Mouse (Mus musculus): ENCODE results near the gene Nrf1. TPM values are rescaled to one million over a fixed set of nuclear protein-coding genes. Genes with fewer than 3 reads are reported as not detected.

Gene Nrf1
- polyA plus RNA-seq, 1 experiment from 2014 or later = 64.8 TPM

- DNase-seq (ENCODE audit: low spot score) (no peak), ATAC-seq (replicated peaks; ENCODE audit: low FRiP score) (no peak)
- H3K36me3 ChIP-seq (ENCODE audit: control insufficient read depth, insufficient read depth, low read length) = no peaks in the 10 kb centered on the region
- 66% methylated on average over 4 of the region's 4 CpGs for WGBS
- no peaks in the 10 kb centered on the region for H3K9me3 ChIP-seq (ENCODE audit: control insufficient read depth, low read length)
- peaks cover 5% of the 10 kb centered on the region; the same call in 1 of the 2 replicates for H3K27me3 ChIP-seq (replicated peaks; ENCODE audit: control insufficient read depth, insufficient read depth, low read length)
- no peak overlapping the region for H3K4me3 ChIP-seq (ENCODE audit: low read depth, low read length)
- no peak overlapping the region for H3K27ac ChIP-seq (ENCODE audit: low read depth, low read length)
- H3K9ac ChIP-seq (ENCODE audit: low read depth, low read length) = no peak overlapping the region
- H3K4me2 ChIP-seq = no peak overlapping the region
- H3K4me1 ChIP-seq (replicated peaks; ENCODE audit: control insufficient read depth, insufficient read depth, low read length) = 0 out of 2 replicates have a peak, but pooled peaks cover 4% of the 10 kb centered on the region
These were observed 112.6 kb downstream of the Nrf1 start for GRCm38 (mm10) chr6:30160408-30160807.

- Histone ChIP-seq H3K27me3 (replicated peaks; ENCODE audit: control insufficient read depth, insufficient read depth, low read length) (peaks cover 12% of the 10 kb centered on the region), H3K4me1 (replicated peaks; ENCODE audit: control insufficient read depth, insufficient read depth, low read length) (0 out of 2 replicates have a peak, but pooled peaks cover 4% of the 10 kb centered on the region), H3K36me3 (ENCODE audit: control insufficient read depth, insufficient read depth, low read length) (no peaks in the 10 kb centered on the region), H3K9ac (ENCODE audit: low read depth, low read length) (no peak overlapping the region), H3K4me2 (no peak overlapping the region), H3K9me3 (ENCODE audit: control insufficient read depth, low read length) (no peaks in the 10 kb centered on the region), H3K27ac (ENCODE audit: low read depth, low read length) (no peak overlapping the region), H3K4me3 (ENCODE audit: low read depth, low read length) (no peak overlapping the region)
- DNase-seq (ENCODE audit: low spot score) (no peak), ATAC-seq (replicated peaks; ENCODE audit: low FRiP score) (no peak)
- WGBS = 64% methylated on average over 2 of the region's 2 CpGs
These were observed 113.8 kb downstream of the Nrf1 start for GRCm38 (mm10) chr6:30161618-30162017.

GRCm38 (mm10) chr6:30162091-30162490, 114.3 kb downstream of the Nrf1 start:
- Histone ChIP-seq H3K4me2 (no peak overlapping the region), H3K9ac (ENCODE audit: low read depth, low read length) (no peak overlapping the region), H3K27me3 (replicated peaks; ENCODE audit: control insufficient read depth, insufficient read depth, low read length) (peaks cover 17% of the 10 kb centered on the region), H3K27ac (ENCODE audit: low read depth, low read length) (no peak overlapping the region), H3K36me3 (ENCODE audit: control insufficient read depth, insufficient read depth, low read length) (no peaks in the 10 kb centered on the region), H3K4me3 (ENCODE audit: low read depth, low read length) (no peak overlapping the region), H3K9me3 (ENCODE audit: control insufficient read depth, low read length) (no peaks in the 10 kb centered on the region), H3K4me1 (replicated peaks; ENCODE audit: control insufficient read depth, insufficient read depth, low read length) (0 out of 2 replicates have a peak, but pooled peaks cover 4% of the 10 kb centered on the region)
- DNase-seq (ENCODE audit: low spot score) (no peak), ATAC-seq (replicated peaks; ENCODE audit: low FRiP score) (no peak)
- 33% methylated on average over 7 of the region's 7 CpGs for WGBS

GRCm38 (mm10) chr6:30166349-30166748, 118.6 kb downstream of the Nrf1 start:
- 0 out of 2 replicates have a peak, but pooled peaks cover 6% of the 10 kb centered on the region for H3K4me1 ChIP-seq (replicated peaks; ENCODE audit: control insufficient read depth, insufficient read depth, low read length)

GRCm38 (mm10) chr6:30167192-30167591, 119.4 kb downstream of the Nrf1 start:
- Histone ChIP-seq H3K9me3 (ENCODE audit: control insufficient read depth, low read length) (no peaks in the 10 kb centered on the region), H3K9ac (ENCODE audit: low read depth, low read length) (no peak overlapping the region), H3K4me2 (no peak overlapping the region), H3K4me1 (replicated peaks; ENCODE audit: control insufficient read depth, insufficient read depth, low read length) (0 out of 2 replicates have a peak, but pooled peaks cover 3% of the 10 kb centered on the region), H3K4me3 (ENCODE audit: low read depth, low read length) (no peak overlapping the region), H3K36me3 (ENCODE audit: control insufficient read depth, insufficient read depth, low read length) (no peaks in the 10 kb centered on the region), H3K27ac (ENCODE audit: low read depth, low read length) (no peak overlapping the region), H3K27me3 (replicated peaks; ENCODE audit: control insufficient read depth, insufficient read depth, low read length) (peaks cover 68% of the 10 kb centered on the region)
- no peak for ATAC-seq (replicated peaks; ENCODE audit: low FRiP score)
- no peak for DNase-seq (ENCODE audit: low spot score)
- 37% methylated on average over 11 of the region's 11 CpGs for WGBS

More at GRCm38 (mm10) chr6:30166349-30166748, 118.6 kb downstream of the Nrf1 start:
- no peak overlapping the region for H3K4me3 ChIP-seq (ENCODE audit: low read depth, low read length)
- no peaks in the 10 kb centered on the region for H3K36me3 ChIP-seq (ENCODE audit: control insufficient read depth, insufficient read depth, low read length)
- no peak for DNase-seq (ENCODE audit: low spot score)
- no peak overlapping the region for H3K27ac ChIP-seq (ENCODE audit: low read depth, low read length)
- no peak overlapping the region for H3K4me2 ChIP-seq
- WGBS = 38% methylated on average over 3 of the region's 3 CpGs
- no peaks in the 10 kb centered on the region for H3K9me3 ChIP-seq (ENCODE audit: control insufficient read depth, low read length)
- ATAC-seq (replicated peaks; ENCODE audit: low FRiP score) = no peak
- H3K9ac ChIP-seq (ENCODE audit: low read depth, low read length) = no peak overlapping the region
- H3K27me3 ChIP-seq (replicated peaks; ENCODE audit: control insufficient read depth, insufficient read depth, low read length) = peaks cover 60% of the 10 kb centered on the region

GRCm38 (mm10) chr6:30168275-30168674, 120.5 kb downstream of the Nrf1 start:
- H3K9me3 ChIP-seq (ENCODE audit: control insufficient read depth, low read length) = no peaks in the 10 kb centered on the region
- H3K9ac ChIP-seq (ENCODE audit: low read depth, low read length) = no peak overlapping the region
- H3K4me2 ChIP-seq = no peak overlapping the region
- H3K27ac ChIP-seq (ENCODE audit: low read depth, low read length) = no peak overlapping the region
- H3K4me3 ChIP-seq (ENCODE audit: low read depth, low read length) = no peak overlapping the region
- DNase-seq (ENCODE audit: low spot score) (no peak), ATAC-seq (replicated peaks; ENCODE audit: low FRiP score) (no peak)
- peaks cover 7% of the 10 kb centered on the region for H3K4me1 ChIP-seq (replicated peaks; ENCODE audit: control insufficient read depth, insufficient read depth, low read length)
- 82% methylated on average over 3 of the region's 3 CpGs for WGBS
- H3K27me3 ChIP-seq (replicated peaks; ENCODE audit: control insufficient read depth, insufficient read depth, low read length) = peaks cover 74% of the 10 kb centered on the region
- H3K36me3 ChIP-seq (ENCODE audit: control insufficient read depth, insufficient read depth, low read length) = no peaks in the 10 kb centered on the region

- WGBS = 79% methylated on average over 12 of the region's 12 CpGs
- no peak for DNase-seq (ENCODE audit: low spot score)
These were observed 121.4 kb downstream of the Nrf1 start for GRCm38 (mm10) chr6:30169148-30169547.

GRCm38 (mm10) chr6:30171226-30171625, 123.4 kb downstream of the Nrf1 start:
- 29% methylated on average over 8 of the region's 8 CpGs for WGBS
- Histone ChIP-seq H3K4me3 (ENCODE audit: low read depth, low read length) (no peak overlapping the region), H3K4me1 (replicated peaks; ENCODE audit: control insufficient read depth, insufficient read depth, low read length) (peaks cover 26% of the 10 kb centered on the region), H3K4me2 (no peak overlapping the region), H3K9ac (ENCODE audit: low read depth, low read length) (no peak overlapping the region), H3K9me3 (ENCODE audit: control insufficient read depth, low read length) (no peaks in the 10 kb centered on the region), H3K27me3 (replicated peaks; ENCODE audit: control insufficient read depth, insufficient read depth, low read length) (peaks cover 100% of the 10 kb centered on the region), H3K27ac (ENCODE audit: low read depth, low read length) (no peak overlapping the region), H3K36me3 (ENCODE audit: control insufficient read depth, insufficient read depth, low read length) (no peaks in the 10 kb centered on the region)
- DNase-seq (ENCODE audit: low spot score) (no peak), ATAC-seq (replicated peaks; ENCODE audit: low FRiP score) (no peak)

More at GRCm38 (mm10) chr6:30169148-30169547, 121.4 kb downstream of the Nrf1 start:
- Histone ChIP-seq H3K4me2 (no peak overlapping the region), H3K4me3 (ENCODE audit: low read depth, low read length) (no peak overlapping the region), H3K4me1 (replicated peaks; ENCODE audit: control insufficient read depth, insufficient read depth, low read length) (peaks cover 15% of the 10 kb centered on the region), H3K27ac (ENCODE audit: low read depth, low read length) (no peak overlapping the region), H3K36me3 (ENCODE audit: control insufficient read depth, insufficient read depth, low read length) (no peaks in the 10 kb centered on the region), H3K27me3 (replicated peaks; ENCODE audit: control insufficient read depth, insufficient read depth, low read length) (peaks cover 83% of the 10 kb centered on the region), H3K9ac (ENCODE audit: low read depth, low read length) (no peak overlapping the region), H3K9me3 (ENCODE audit: control insufficient read depth, low read length) (no peaks in the 10 kb centered on the region)
- no peak for ATAC-seq (replicated peaks; ENCODE audit: low FRiP score)

GRCm38 (mm10) chr6:30171967-30172366, 124.2 kb downstream of the Nrf1 start:
- WGBS = 26% methylated on average over 10 of the region's 10 CpGs
- Histone ChIP-seq H3K9ac (ENCODE audit: low read depth, low read length) (no peak overlapping the region), H3K4me3 (ENCODE audit: low read depth, low read length) (no peak overlapping the region), H3K27me3 (replicated peaks; ENCODE audit: control insufficient read depth, insufficient read depth, low read length) (peaks cover 100% of the 10 kb centered on the region), H3K27ac (ENCODE audit: low read depth, low read length) (no peak overlapping the region), H3K9me3 (ENCODE audit: control insufficient read depth, low read length) (no peaks in the 10 kb centered on the region), H3K4me2 (no peak overlapping the region), H3K36me3 (ENCODE audit: control insufficient read depth, insufficient read depth, low read length) (no peaks in the 10 kb centered on the region), H3K4me1 (replicated peaks; ENCODE audit: control insufficient read depth, insufficient read depth, low read length) (peaks cover 26% of the 10 kb centered on the region)
- DNase-seq (ENCODE audit: low spot score) = no peak
- ATAC-seq (replicated peaks; ENCODE audit: low FRiP score) = no peak
